Mouse (Mus musculus) cerebellum, adult 8-10 months (tissue): Measurements from ENCODE around the gene Gadl1.

Experiments used
- DNase-seq: peaks from one replicate; pipeline ENCODE4 v3.0.0; 2022

The Gadl1 gene

DNA sequence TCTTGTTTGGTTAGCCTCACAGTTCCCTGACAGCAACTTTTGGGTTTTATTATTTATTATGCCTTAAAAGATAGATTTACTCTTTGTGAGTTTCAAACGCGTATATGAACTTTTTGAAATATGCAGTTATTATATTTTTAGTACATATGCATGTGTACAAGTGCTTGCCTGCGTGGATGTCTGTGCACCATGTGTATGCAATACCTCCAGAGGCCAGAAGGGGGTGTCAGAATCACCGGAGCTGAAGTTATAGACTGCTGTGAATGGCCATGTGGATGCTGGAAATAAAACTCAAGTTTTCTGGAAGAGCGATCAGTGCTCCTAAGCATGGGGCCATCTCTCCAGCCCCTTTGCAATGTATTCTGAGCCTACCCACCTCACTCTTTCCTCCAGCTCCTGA is 28.7 kb downstream of the Gadl1 start:
- no peak for DNase-seq

DNA sequence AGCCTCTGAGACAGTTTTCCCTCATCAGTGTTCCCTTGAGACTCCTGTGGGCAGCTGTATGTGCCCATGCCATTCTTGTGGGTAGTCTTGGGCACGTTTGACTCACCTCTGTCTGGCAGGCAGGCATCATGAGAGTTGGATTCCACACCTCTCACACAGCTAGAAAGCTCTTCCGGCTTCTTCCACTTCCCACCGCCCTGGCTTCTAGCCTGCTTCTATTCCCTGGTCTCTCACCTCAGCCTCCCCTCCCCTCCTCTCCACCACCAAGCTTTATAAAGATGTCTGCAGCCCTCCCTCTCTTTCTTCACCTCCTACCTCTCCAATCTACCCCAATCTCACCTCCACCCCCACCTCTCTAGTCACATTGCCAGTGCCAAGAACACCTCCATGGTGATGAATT is 30.2 kb downstream of the Gadl1 start:
- no peak for DNase-seq

DNA sequence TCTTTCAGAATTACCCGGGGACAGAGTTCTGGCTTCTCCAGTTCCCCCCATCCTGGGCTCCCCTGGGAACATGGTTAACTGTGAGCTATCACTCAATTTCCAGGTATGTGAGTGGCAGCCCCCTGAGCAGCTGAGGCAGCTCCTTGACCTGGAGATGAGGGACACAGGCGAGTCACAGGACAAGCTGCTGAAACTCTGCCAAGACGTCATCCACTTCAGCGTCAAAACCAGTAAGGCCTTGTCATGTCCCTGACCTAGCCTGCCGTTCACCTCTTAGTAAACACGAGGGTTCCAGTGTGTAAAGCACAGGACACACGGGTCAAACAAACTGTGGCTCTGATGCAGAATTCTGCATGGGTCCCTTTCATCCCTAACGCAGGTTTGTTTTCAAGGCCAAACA is 31.9 kb downstream of the Gadl1 start:
- no peak for DNase-seq

DNA sequence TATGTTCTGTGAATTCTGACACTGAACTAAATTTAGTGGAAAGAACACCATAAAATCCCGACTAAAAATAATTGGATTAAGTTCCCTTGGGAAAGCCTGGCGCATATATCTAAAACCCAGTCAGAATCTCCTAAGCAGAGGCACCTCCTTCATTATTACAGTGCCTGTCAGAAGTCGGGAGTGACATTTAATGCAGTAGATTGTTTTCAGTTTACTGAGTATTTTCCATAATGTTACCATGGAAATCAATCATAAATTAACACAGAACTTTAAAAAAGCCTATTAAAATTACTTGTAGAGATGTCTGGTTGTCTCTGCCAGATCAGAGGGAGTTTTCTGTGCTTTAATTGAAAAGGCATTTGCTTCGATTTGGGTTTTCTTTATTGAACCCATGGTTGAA is 33.2 kb downstream of the Gadl1 start:
- no peak for DNase-seq

DNA sequence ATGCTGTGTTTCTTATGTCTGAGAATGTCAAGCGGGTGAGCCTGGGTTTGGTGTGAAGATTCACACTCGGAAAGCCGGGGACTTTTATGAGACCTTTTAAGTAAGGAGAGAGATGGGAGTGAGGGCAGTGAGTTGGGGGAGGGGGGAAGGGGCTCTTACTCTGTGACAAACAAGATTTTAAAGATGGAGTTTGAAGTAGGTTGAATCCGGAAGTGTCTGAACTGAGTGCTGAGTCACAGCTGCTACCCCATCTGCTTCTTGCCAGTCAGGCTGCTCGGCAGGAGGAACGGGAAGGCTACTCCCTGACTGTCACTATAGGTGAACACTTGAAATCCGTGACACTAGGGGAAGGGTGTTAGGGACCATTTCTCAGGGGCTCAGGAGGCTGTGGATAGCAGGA is 33.7 kb downstream of the Gadl1 start:
- no peak for DNase-seq

DNA sequence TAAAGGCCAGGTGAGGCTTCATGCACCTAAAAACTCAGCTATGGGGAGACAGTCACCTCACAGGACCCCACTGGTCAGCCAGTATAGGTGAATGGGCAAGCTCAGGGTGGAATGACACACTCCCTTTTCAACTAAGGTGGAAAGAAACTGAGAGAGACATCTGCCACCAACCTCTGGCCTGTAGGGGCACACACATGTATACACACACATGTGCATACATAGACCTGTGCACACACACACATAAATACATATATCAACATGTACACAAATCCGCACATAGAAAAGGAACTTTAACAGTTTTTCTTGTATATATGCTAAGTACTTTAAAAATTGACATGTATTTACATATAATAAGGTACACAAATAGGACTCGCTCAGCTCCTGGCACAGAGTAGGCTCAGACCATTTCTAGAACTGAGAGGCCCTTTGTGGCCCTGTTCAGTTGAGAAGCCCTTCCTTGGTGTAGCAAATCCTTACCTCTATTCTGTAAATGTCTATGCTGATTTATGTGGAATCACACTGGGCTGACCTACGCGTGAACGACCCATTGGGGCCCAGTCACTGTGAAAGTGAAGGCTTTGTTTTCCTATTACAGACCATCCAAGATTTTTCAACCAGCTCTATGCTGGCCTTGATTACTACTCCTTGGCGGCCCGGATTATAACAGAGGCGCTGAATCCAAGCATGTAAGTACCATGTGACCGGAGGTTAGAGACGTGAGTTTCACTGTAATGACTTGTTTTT is 34.5 kb downstream of the Gadl1 start:
- DNase-seq, result no peak

DNA sequence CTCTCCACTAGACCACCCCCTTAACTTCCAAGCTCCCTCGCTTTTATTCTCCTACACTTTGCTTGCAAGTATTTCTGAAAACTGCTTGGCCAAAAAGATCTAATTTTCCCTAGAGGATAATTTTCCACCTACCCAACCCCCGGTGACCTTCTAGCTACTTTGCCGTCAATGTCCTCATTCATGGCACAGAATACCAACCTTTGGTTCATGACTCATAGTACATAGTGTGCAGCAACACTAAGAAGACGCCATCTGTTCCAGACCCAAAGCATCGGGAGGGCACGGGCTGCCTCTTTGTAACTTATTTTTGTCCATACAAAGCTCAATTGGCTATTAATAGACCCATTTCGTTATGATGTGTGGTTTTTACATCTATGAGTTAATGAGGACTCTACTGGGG is 55.8 kb downstream of the Gadl1 start:
- DNase-seq, result no peak

DNA sequence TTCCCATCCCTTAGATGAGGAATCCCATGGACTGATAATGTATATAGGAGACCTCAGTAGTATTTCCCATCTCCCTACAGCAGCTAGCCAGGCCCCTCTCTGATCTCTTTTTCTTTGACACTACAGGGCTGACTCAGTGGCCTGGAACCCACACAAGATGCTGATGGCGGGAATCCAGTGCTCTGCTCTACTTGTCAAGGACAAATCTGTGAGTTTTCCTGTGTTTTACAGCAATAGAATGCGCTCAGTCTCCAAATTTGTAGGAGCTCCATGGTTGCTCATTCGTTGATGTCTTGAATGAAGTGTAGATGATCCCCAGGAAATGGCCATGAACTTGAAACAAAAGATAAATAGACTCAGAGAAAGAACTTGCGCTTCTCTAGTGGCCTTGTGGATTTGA is 56.9 kb downstream of the Gadl1 start:
- no peak for DNase-seq

DNA sequence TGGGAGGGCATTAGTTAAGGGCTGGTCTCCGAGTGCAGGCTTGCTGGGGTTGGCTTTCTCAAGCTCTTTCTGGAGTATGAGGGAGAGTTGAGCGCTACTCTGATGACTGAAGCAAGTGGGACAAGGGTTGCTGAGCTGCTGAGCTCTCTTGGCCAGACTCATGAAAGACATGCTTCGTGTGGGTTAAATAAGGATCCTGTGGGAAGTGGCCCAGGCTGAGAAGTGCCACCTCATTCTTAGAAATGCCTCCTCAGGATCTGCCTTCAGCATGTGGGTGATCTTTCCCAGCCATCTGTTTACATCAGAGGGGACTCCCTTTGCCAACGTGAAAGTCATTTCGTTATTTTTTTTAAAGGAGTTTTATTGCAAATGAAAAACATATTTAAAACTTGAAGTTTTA is 57.5 kb downstream of the Gadl1 start:
- DNase-seq, result no peak

DNA sequence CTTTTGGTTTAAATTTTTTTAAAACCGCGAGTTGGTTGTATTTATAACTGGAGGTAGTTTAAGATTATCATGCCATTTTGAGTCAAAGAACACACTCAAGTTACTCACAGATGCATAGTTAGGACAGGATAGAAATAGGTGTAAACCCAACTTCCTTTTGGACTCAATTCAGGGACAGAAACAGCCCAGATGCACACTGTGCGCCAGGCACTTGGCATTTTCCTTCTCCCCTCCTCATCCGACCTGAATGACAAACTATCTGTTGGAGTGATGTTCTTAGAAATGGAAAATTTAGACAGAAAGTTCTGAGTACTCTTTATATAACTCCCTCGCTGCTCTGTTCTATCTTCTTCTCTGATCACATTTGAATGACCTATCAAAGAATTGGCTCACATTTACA is 58.4 kb downstream of the Gadl1 start:
- DNase-seq, result no peak

DNA sequence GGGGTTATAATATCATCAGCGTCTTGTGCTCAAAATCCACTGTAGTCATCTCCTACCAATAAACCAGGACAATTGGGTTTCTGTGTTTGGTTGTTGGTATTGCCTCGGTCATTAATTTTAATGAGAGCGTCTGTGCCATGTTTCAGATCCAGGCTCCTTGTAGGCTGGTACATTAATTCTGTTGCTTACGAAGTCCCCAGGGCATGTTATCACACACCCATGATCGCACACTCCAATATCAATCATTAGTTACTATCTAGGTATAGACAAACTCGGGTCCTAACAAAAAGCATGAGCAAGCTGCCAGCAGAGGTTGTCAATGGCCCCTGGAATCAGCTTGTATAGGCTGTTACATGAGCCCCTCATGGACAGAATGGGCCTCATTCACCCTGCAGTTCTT is 67.6 kb downstream of the Gadl1 start:
- no peak for DNase-seq

DNA sequence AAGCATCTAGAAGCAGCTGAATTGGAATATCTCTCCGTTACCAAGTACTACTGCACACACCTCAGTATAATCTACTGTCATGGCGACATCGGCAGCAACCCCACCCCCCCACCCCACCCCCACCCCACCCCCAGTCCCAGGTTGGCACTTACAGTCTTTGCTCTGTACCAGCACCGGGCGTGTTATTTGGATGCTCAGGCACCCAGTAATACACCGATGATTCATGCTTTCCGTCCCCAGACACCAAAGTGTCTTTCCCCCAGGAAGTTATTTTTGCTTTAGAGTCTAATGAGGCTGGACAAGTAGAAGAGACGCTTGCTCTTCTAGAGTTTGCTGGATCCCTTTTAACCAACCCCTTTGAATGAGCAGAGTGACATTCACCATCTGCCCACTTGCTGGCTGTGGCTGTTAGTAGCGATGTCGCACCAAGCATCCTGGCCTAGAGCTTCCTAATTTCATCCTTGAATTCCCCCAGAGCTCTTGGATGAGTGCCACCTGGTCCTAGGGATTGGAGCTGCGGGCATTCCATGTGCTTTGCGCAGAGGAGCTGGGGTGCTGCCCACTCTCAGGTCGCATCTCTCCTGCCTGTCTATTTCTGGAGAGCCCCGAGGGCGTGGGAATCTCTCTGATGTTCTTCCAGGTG is 68.5 kb downstream of the Gadl1 start:
- DNase-seq, result peak; percentile 78

DNA sequence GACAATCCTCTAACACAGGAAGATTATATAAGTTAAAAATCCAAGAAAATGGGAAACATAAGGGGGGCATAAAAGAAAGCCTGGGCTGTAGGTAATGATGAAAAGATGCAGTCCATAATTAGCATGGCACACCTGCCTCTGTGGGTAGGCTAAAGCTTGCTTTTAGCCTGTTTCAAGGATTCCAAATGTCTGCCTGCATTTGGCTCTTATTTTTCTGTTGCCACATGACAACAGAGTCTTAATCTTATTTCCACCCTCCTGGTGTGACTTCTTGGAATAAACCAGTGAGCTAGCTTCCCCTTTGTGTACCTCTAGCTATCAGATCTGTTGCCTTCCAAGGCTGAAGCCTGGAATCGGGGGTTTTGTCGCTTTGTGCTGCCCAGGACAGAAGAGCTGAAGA is 69.2 kb downstream of the Gadl1 start:
- DNase-seq, result no peak

DNA sequence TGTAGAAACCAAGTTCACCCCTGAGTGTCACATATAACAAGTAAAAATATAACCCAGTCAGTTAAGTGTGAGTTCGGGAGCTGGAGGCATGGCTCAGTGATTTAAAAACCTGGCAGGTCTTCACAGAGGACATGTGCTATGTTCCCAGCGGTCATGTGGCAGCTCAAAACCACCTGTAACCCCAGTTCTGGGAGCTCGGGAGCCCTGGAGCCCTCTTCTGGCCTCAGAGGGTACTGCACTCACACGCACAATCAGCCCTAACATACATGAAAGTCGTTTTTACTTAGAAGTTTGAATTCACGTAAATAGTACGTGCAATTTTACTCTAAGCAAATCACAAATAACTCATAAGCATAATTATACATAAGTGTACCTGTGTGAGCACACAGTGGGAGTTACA is 81.4 kb downstream of the Gadl1 start:
- DNase-seq, result no peak

DNA sequence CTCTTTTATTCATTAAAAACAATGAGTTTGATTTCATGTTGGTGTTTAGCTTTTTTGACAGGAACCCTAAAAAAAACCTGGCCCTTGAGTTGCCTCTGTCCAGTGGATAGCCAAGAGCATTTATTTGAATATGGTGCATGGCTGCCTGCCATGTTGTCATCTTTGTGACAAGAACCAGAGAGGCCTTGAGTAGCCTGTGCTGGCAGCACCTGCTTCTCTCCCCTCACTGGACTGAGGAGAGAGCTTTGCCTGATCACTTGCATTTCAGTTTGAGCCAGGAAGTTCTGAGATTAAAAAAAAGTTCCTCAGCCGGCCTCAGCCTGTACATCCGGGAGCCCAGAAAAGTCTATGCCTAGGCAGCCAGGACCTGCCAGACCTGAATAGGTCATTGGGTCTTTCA is 85.5 kb downstream of the Gadl1 start:
- DNase-seq, result no peak

DNA sequence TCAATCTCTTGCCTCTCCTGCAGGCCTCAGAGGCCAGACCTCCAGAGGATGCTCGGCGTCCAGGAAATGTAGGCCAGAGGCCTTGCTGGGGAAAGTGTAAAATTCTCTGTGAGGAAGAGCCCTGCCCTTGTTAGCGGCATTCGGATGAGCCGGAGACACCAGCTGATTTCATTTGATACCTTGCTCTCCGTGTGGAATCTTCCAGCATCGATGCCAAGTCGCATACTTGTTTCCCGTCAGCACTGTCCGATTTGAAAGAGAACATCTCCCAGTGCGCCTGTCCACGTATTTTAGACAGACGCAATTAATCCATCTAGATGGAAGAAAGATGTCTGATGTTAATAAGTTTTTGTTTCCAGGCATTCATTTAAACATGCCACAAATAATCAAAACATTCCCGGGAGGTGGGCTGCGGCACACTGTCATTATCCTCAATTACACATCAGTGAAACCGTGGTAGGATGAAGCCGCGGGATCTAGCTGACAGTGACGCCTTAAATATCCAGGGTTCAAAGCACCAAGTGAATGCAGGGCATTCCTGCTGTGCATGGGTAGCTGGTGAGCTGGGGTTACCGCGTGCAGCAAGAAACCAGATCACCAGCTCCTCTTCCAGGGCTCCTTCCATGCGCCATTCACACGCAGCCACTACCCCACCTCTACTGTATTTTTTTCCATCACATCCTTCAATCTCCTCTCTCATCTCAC is 86.8 kb downstream of the Gadl1 start:
- no peak for DNase-seq

DNA sequence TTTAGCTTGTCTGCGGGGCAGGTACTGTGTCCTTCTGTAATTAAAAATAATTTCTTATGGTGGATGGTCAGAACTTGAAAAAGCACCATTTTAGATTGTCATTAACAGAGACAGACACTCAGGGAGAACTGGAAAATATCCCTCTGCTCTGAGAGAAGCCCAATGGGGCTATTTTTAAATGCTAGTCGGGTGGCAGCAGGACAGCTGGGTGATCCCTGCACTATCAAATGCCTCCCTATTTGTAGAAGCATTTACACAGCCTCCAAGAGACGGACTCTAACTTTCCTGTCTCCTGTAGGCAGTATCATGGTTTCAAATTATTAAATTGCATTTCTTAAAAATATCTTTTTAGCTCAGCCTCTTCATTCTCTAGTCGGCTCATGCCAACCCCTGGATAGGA is 89.1 kb downstream of the Gadl1 start:
- DNase-seq, result no peak

DNA sequence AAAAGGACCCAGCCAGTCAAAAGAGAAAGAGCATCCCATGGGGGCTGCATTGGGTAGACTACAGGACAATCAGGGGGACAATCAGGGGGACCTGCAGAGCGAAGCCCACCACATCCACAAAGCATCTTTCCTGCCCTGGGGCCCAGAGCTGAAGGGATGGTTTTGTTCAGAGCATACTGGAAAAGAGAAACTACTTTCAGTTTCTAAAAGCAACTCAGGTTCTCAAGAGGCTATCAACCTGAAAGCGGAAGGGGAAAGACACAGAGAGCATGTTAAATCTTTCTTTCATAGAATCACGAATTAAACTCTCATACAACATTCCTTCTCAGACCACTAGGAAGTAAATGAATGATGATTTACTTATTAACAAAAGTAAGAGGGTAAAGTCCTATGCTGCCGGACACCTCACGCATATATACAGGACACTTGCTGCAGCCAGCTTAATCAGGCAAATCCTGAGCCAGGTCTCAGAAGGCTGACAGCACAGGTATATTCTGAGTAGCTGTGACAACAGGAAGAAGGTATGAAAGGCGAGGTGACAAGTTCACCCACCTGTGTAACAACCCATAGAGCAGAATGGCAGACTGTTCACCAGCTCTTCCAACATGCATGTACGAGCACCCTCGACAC is 90.2 kb downstream of the Gadl1 start:
- no peak for DNase-seq

DNA sequence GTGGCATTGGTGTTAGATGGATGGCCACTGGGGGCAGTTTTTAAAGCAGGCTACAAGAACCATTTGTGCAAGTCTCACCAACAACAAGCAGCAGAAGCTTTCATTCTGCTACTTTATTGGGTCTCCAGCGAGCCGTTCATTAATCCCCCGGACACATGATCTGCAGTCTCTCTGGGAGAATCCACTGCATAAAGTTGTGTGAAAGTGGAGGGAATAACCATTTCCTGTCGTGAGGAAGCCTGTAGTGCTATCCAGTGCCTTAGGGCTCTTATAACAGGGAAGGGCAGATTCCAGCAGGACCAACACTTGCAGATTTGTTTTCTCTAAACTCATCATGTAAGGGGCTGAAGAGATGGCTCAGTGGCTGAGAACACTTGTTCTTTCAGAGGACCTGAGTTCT is 104.7 kb downstream of the Gadl1 start:
- DNase-seq, result no peak

DNA sequence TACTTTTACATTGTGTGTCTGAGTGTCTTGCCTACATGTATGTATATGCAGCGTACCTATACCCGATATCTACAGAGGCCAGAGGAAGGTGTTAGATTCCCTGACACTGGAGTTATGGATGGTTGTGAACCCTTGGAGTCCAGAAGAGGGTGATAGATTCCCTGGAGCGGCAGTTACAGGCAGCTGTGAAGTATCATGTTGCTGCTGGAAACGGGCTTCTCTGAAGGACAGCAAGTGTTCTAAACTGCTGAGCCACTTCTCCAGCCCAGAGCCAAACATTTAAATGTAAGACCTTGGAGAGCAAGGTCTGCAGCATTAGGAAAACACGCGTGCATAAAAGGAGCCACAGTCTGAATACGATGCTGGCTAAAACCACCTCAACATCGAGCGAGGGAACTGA is 107.0 kb downstream of the Gadl1 start:
- no peak for DNase-seq

DNA sequence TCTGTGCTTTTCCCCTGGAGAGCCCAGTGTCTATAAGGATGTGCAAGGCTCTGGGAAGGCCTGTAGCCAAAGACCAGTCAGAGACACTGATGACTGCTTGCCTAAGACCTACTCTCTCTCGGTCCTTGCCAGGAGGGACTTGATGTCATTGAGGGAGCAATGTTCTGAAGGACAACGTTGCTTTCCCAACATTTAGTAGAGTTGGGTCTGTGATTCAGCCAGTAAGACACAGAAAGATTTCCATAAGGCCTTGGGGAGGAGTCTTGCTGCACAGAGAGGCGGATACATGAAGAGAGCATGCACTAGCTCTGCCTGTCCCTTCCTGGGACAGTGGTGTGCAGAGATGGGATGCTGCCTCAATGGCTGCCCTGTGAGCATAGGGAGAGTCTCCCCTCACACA is 107.8 kb downstream of the Gadl1 start:
- DNase-seq, result no peak

DNA sequence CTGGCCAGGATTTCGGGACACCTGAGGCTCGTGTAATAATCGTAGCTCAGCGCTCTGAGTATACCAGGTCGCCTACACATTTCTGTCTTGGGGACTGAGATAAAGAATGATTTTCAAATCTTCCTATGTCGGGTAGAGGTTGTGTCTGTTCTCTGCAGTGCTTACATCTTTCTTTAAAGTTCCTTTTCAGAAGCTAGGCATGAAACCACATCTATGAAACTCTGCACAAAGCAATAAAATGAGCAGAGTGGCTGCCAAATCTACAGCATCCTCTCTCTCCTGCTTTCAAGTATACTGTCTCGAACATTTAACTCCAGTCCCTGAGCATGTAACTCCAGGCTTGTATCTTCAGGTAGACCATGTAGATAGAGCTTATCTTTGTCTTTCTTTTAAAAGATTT is 109.3 kb downstream of the Gadl1 start:
- no peak for DNase-seq

DNA sequence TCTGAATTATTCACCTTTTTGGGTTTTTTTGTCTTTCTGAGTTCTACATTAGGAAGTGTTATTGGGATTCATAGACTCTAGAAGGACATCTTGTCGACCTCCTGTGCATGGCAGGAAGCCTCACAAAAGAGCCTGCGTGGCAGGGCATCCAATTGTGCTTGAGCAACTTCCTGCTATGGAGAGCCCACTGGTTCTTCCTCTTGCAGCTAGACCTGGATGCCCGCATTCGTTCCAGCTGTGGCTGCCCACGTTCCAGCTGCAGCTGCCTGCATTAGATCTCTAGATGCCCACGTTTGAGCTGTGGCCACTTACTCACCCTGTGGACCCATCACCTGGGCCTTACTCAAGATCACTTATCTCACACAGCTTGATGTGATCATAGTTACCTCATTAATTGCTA is 116.1 kb downstream of the Gadl1 start:
- DNase-seq, result no peak

DNA sequence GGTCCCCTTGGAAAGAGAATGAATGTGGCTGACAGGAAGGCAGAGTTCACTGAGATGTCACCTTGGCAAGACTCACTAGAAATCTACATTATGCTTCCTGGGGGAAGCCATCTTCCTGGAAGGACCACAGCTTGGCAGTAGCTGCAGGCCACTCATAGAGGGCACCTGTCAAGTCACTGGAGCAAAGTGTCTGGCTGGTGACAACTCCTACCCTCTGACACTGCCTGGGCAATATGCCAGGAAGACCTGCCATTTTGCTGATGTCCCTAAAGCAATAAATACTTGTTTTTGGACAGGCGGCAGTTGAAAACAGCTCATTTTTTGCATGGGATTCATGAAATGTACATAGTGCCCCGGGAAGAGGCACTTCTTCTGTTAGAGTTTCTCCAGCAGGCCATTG is 119.8 kb downstream of the Gadl1 start:
- DNase-seq, result no peak
